Mouse (Mus musculus): ENCODE results near the gene Pgd. TPM values are rescaled to one million over a fixed set of nuclear protein-coding genes. Genes with fewer than 3 reads are reported as not detected.
"Not testable (repeated sequence)": the region's sequence is repeated elsewhere in the genome, so short reads cannot be mapped to it uniquely, and the experiment has no call there.

Pgd gene
- polyA plus RNA-seq (2012; fragmentation: generic; extraction: Trizol), result 162 TPM

GRCm38 (mm10) chr4:149166215-149166946 lies at the start of gene Pgd:
Pgd (minus strand) TSS chr4:149166771.
- Histone ChIP-seq H3K27me3 (ENCODE audit: control insufficient read depth, insufficient read depth, insufficient read length) (no peaks in the 10 kb centered on the region), H3K79me2 (ENCODE audit: control insufficient read depth, insufficient read depth) (peaks cover 35% of the 10 kb centered on the region), H3K4me2 (ENCODE audit: low read depth) (peak within 1 kb of the TSS; percentile 87), H3K36me3 (ENCODE audit: control insufficient read depth, insufficient read depth) (peaks cover 2% of the 10 kb centered on the region), H3K4me3 (peak within 1 kb of the TSS; percentile 60), H3ac (ENCODE audit: control insufficient read depth, insufficient read length) (peak within 1 kb of the TSS; percentile 86)
- TF ChIP-seq USF1 (IDR thresholded peaks at IDR 0.05; ENCODE audit: low read depth) (peak; percentile 69), MYOD1 (IDR thresholded peaks at IDR 0.05; ENCODE audit: control insufficient read depth in 1 of 3, insufficient read length in 2 of 3, low read depth in 2 of 3) (no peak), SRF (IDR thresholded peaks at IDR 0.05; ENCODE audit: control insufficient read depth, insufficient read length, low read depth) (no peak), MAX (IDR thresholded peaks at IDR 0.05; ENCODE audit: low read depth) (no peak), TCF12 (IDR thresholded peaks at IDR 0.05; ENCODE audit: insufficient read depth, poor library complexity, severe bottlenecking) (no peak), E2F4 (IDR thresholded peaks at IDR 0.05; ENCODE audit: insufficient read depth) (peak; percentile 53), CEBPB (IDR thresholded peaks at IDR 0.05; ENCODE audit: insufficient read depth, poor library complexity, severe bottlenecking) (no peak), POLR2AphosphoS2 (IDR thresholded peaks at IDR 0.05; ENCODE audit: insufficient read length, low read depth) (peak; percentile 77), MYOG (IDR thresholded peaks at IDR 0.05; ENCODE audit: control insufficient read depth in 1 of 3, insufficient read depth in 1 of 3, insufficient read length in 2 of 3, low read depth in 2 of 3) (no peak), TCF3 (IDR thresholded peaks at IDR 0.05; ENCODE audit: insufficient read length, low read depth) (no peak), POLR2A (IDR thresholded peaks at IDR 0.05; ENCODE audit: insufficient read length, low read depth) (peak; percentile 90), REST (IDR thresholded peaks at IDR 0.05; ENCODE audit: insufficient read depth, insufficient read length) (no peak)

- no peak for TF ChIP-seq SRF (IDR thresholded peaks at IDR 0.05; ENCODE audit: control insufficient read depth, insufficient read length, low read depth)
- TF ChIP-seq TCF12 (IDR thresholded peaks at IDR 0.05; ENCODE audit: insufficient read depth, poor library complexity, severe bottlenecking), result no peak
- TF ChIP-seq TCF3 (IDR thresholded peaks at IDR 0.05; ENCODE audit: insufficient read length, low read depth), result no peak
- TF ChIP-seq MYOD1 (IDR thresholded peaks at IDR 0.05; ENCODE audit: control insufficient read depth in 1 of 3, insufficient read length in 2 of 3, low read depth in 2 of 3), result no peak
- no peak for TF ChIP-seq USF1 (IDR thresholded peaks at IDR 0.05; ENCODE audit: low read depth)
- no peak for TF ChIP-seq MYOG (IDR thresholded peaks at IDR 0.05; ENCODE audit: control insufficient read depth in 1 of 3, insufficient read depth in 1 of 3, insufficient read length in 2 of 3, low read depth in 2 of 3)
- Histone ChIP-seq H3K4me3 (no peak overlapping the region), H3ac (ENCODE audit: control insufficient read depth, insufficient read length) (no peak overlapping the region), H3K4me2 (ENCODE audit: low read depth) (no peak overlapping the region), H3K27me3 (ENCODE audit: control insufficient read depth, insufficient read depth, insufficient read length) (no peaks in the 10 kb centered on the region), H3K36me3 (ENCODE audit: control insufficient read depth, insufficient read depth) (peaks cover 47% of the 10 kb centered on the region), H3K79me2 (ENCODE audit: control insufficient read depth, insufficient read depth) (no peaks in the 10 kb centered on the region)
These were observed 49.4 kb upstream of the Pgd start for GRCm38 (mm10) chr4:149215982-149216381.

GRCm38 (mm10) chr4:149215397-149215796 lies 48.8 kb upstream of the Pgd start:
- Histone ChIP-seq H3ac (ENCODE audit: control insufficient read depth, insufficient read length) (no peak overlapping the region), H3K36me3 (ENCODE audit: control insufficient read depth, insufficient read depth) (peaks cover 47% of the 10 kb centered on the region)
- no peak for TF ChIP-seq TCF3 (IDR thresholded peaks at IDR 0.05; ENCODE audit: insufficient read length, low read depth)
- no peak for TF ChIP-seq SRF (IDR thresholded peaks at IDR 0.05; ENCODE audit: control insufficient read depth, insufficient read length, low read depth)

GRCm38 (mm10) chr4:149214468-149214867 lies 47.9 kb upstream of the Pgd start:
- peaks cover 43% of the 10 kb centered on the region for H3K36me3 ChIP-seq (ENCODE audit: control insufficient read depth, insufficient read depth)

More at GRCm38 (mm10) chr4:149215397-149215796, 48.8 kb upstream of the Pgd start:
- no peaks in the 10 kb centered on the region for H3K79me2 ChIP-seq (ENCODE audit: control insufficient read depth, insufficient read depth)
- no peak overlapping the region for H3K4me2 ChIP-seq (ENCODE audit: low read depth)
- H3K4me3 ChIP-seq, result no peak overlapping the region
- no peaks in the 10 kb centered on the region for H3K27me3 ChIP-seq (ENCODE audit: control insufficient read depth, insufficient read depth, insufficient read length)

GRCm38 (mm10) chr4:149213466-149213865 lies 46.9 kb upstream of the Pgd start:
- TF ChIP-seq TCF12 (IDR thresholded peaks at IDR 0.05; ENCODE audit: insufficient read depth, poor library complexity, severe bottlenecking), result no peak
- no peak for TF ChIP-seq TCF3 (IDR thresholded peaks at IDR 0.05; ENCODE audit: insufficient read length, low read depth)
- no peak for TF ChIP-seq POLR2AphosphoS2 (IDR thresholded peaks at IDR 0.05; ENCODE audit: insufficient read length, low read depth)
- no peak for TF ChIP-seq SRF (IDR thresholded peaks at IDR 0.05; ENCODE audit: control insufficient read depth, insufficient read length, low read depth)
- no peaks in the 10 kb centered on the region for H3K79me2 ChIP-seq (ENCODE audit: control insufficient read depth, insufficient read depth)
- no peak overlapping the region for H3K4me3 ChIP-seq
- H3K4me2 ChIP-seq (ENCODE audit: low read depth), result no peak overlapping the region
- no peak overlapping the region for H3ac ChIP-seq (ENCODE audit: control insufficient read depth, insufficient read length)
- H3K36me3 ChIP-seq (ENCODE audit: control insufficient read depth, insufficient read depth), result peaks cover 40% of the 10 kb centered on the region
- no peaks in the 10 kb centered on the region for H3K27me3 ChIP-seq (ENCODE audit: control insufficient read depth, insufficient read depth, insufficient read length)

More at GRCm38 (mm10) chr4:149214468-149214867, 47.9 kb upstream of the Pgd start:
- H3K4me2 ChIP-seq (ENCODE audit: low read depth); H3ac ChIP-seq (ENCODE audit: control insufficient read depth, insufficient read length); H3K27me3 ChIP-seq (ENCODE audit: control insufficient read depth, insufficient read depth, insufficient read length); H3K79me2 ChIP-seq (ENCODE audit: control insufficient read depth, insufficient read depth); H3K4me3 ChIP-seq: not testable (repeated sequence)

GRCm38 (mm10) chr4:149211441-149211840 lies 44.9 kb upstream of the Pgd start:
- not testable (repeated sequence) for H3K79me2 ChIP-seq (ENCODE audit: control insufficient read depth, insufficient read depth); H3K4me3 ChIP-seq; H3ac ChIP-seq (ENCODE audit: control insufficient read depth, insufficient read length); H3K4me2 ChIP-seq (ENCODE audit: low read depth); H3K27me3 ChIP-seq (ENCODE audit: control insufficient read depth, insufficient read depth, insufficient read length)
- H3K36me3 ChIP-seq (ENCODE audit: control insufficient read depth, insufficient read depth), result peaks cover 39% of the 10 kb centered on the region
